Mouse (Mus musculus) testis, adult 2 months (tissue): ENCODE measurements around the gene Pip4k2b.

Source experiments
- CTCF ChIP-seq: fragments of 200-500 bp; IDR thresholded peaks from 2 replicates; pipeline ENCODE4 v1.5.1; 2012; ENCODE audit warnings: low read depth, mild to moderate bottlenecking, inconsistent platforms, low read length, moderate library complexity; ENCODE audit not compliant: control insufficient read depth, insufficient read depth, insufficient replicate concordance
- POLR2A ChIP-seq: fragments of 200-500 bp; IDR thresholded peaks from 2 replicates; pipeline ENCODE4 v1.6.1; 2012; ENCODE audit warnings: low read depth, mild to moderate bottlenecking, inconsistent platforms, low read length, moderate library complexity; ENCODE audit not compliant: control insufficient read depth

DNA sequence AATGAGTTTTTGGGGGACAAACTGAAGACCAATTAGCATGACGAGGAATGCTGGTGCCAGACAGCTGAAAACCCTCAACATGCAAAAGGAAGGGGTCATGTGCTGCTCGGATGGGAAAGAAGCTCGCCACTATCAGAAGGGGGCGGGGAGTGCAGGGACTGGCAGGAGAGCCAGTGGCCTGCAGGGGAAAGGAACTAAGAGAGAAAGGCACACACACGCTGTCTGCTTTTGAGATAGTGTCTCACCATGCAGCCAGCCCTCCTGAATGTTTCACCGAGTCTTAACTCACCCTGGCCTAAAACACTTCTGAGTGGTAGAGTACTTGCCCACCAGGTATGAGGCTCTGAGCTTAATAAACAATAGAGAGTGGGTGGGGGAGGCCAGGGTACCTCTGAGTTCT is 14.4 kb upstream of the Pip4k2b start:
- TF ChIP-seq CTCF = no peak
- no peak for TF ChIP-seq POLR2A
